Mouse (Mus musculus) gastrocnemius, postnatal 25 days (tissue): ENCODE results near the gene Uchl1. TPM values are rescaled to one million over a fixed set of nuclear protein-coding genes. Genes with fewer than 3 reads are reported as not detected.

Source experiments
- DNase-seq: peaks from one replicate; pipeline ENCODE4 v3.0.0; 2022
- total RNA-seq, 2 experiments: library from RNA; stranded (reverse); gene quantifications; 1 replicate in 1 of 2; 2 replicates in 1 of 2; pipeline ENCODE4 v1.2.3; 2021

Gene Uchl1
- total RNA-seq, 2 experiments from 2014 or later, result 4.2 to 6.2 TPM

- DNase-seq, result no peak
These were observed 32.0 kb downstream of the Uchl1 start for GRCm38 (mm10) chr5:66707859-66708258.

- DNase-seq, result no peak
These were observed 34.6 kb downstream of the Uchl1 start for GRCm38 (mm10) chr5:66710445-66711019.

GRCm38 (mm10) chr5:66712801-66713200 is 36.9 kb downstream of the Uchl1 start:
- DNase-seq, result peak; percentile 40

GRCm38 (mm10) chr5:66715498-66715931 is 39.6 kb downstream of the Uchl1 start:
- no peak for DNase-seq

GRCm38 (mm10) chr5:66717931-66718330 is 42.0 kb downstream of the Uchl1 start:
- DNase-seq, result no peak

GRCm38 (mm10) chr5:66718413-66718812 is 42.5 kb downstream of the Uchl1 start:
- DNase-seq, result no peak

- no peak for DNase-seq
These were observed 43.0 kb downstream of the Uchl1 start for GRCm38 (mm10) chr5:66718880-66719279.

GRCm38 (mm10) chr5:66720921-66721320 is 45.0 kb downstream of the Uchl1 start:
- DNase-seq, result no peak

GRCm38 (mm10) chr5:66722586-66722985 is 46.7 kb downstream of the Uchl1 start:
- DNase-seq, result no peak

- no peak for DNase-seq
These were observed 47.1 kb downstream of the Uchl1 start for GRCm38 (mm10) chr5:66723037-66723436.

- DNase-seq, result no peak
These were observed 47.7 kb downstream of the Uchl1 start for GRCm38 (mm10) chr5:66723626-66724025.

- no peak for DNase-seq
These were observed 53.4 kb downstream of the Uchl1 start for GRCm38 (mm10) chr5:66729306-66729705.

- no peak for DNase-seq
These were observed 54.9 kb downstream of the Uchl1 start for GRCm38 (mm10) chr5:66730621-66731301.

GRCm38 (mm10) chr5:66731302-66731697 is 55.4 kb downstream of the Uchl1 start:
- no peak for DNase-seq

- DNase-seq, result no peak
These were observed 57.7 kb downstream of the Uchl1 start for GRCm38 (mm10) chr5:66733556-66733955.

Other genes starting within 250 kb of the Uchl1 start
- 10 to 100 TPM; 32.8 to 39.8 TPM for gene Apbb2, start 57.3 kb upstream of the Uchl1 start, total RNA-seq
- gene Limch1, start 69.7 kb downstream of the Uchl1 start, total RNA-seq, result 100 to 1,000 TPM in 1 of 2 experiments, 10 to 100 TPM in 1; 94.9 to 110 TPM